Mouse (Mus musculus) mouse embryonic stem cell (cell line): ENCODE data around the gene Mesp1.

Experiments used
- in situ Hi-C, 2 experiments: fragments of 300-500 bp; cut with MboI; formaldehyde crosslinking; loops; 1 replicate in 1 of 2; 3 replicates in 1 of 2; pipeline ENCODE4 v1.14.3; 2019 to 2020; ENCODE audit warnings: low sequenced_read_pairs in 2 of 2, low pct_unique_long_range_greater_than_20kb in 1 of 2, mixed read lengths in 1 of 2; ENCODE audit not compliant: unreplicated experiment in 1 of 2

Gene Mesp1

GRCm38 (mm10) chr7:79747659-79748058 lies 45.9 kb downstream of the Mesp1 start:
- in situ Hi-C loops, result no loop called here

- in situ Hi-C loops, result no loop called here
Measured at GRCm38 (mm10) chr7:79744585-79744984, 49.0 kb downstream of the Mesp1 start.

- in situ Hi-C loops, result no loop called here
Measured at GRCm38 (mm10) chr7:79744051-79744450, 49.5 kb downstream of the Mesp1 start.

- in situ Hi-C loops, result no loop called here
Measured at GRCm38 (mm10) chr7:79742659-79743536, 50.7 kb downstream of the Mesp1 start, which contains the start of the genes Pex11a and Wdr93. Pex11a (minus strand) TSS chr7:79743131. Wdr93 (plus strand) TSS chr7:79743163.

GRCm38 (mm10) chr7:79742277-79742658 lies 51.3 kb downstream of the Mesp1 start:
- in situ Hi-C loops, result no loop called here
